Mouse (Mus musculus) neural tube, embryonic 15.5 days (tissue): ENCODE results near the gene Camta1. TPM values are rescaled to one million over a fixed set of nuclear protein-coding genes. Genes with fewer than 3 reads are reported as not detected.

ENCODE experiments used
- ATAC-seq: fragments of 200-750 bp; cut with Nextera tagmentation; 2 replicates; pipeline ENCODE4 v1.8.0; 2017; ENCODE audit warnings: mild to moderate bottlenecking, moderate TSS enrichment, moderate library complexity; ENCODE audit not compliant: low FRiP score
- H3K27ac ChIP-seq: fragments of 300-500 bp; sonication (generic); replicated peaks from 2 replicates; pipeline ENCODE4 v1.5.1; 2015; ENCODE audit warnings: mild to moderate bottlenecking, inconsistent platforms
- H3K27me3 ChIP-seq: fragments of 300-500 bp; sonication (generic); replicated peaks from 2 replicates; pipeline ENCODE4 v1.6.1; 2015; ENCODE audit warnings: inconsistent platforms
- H3K36me3 ChIP-seq: fragments of 300-500 bp; sonication (generic); 2 replicates; pipeline ENCODE4 v1.6.1; 2015; ENCODE audit warnings: inconsistent platforms
- H3K4me1 ChIP-seq: fragments of 300-500 bp; sonication (generic); 2 replicates; pipeline ENCODE4 v1.6.1; 2015; ENCODE audit warnings: inconsistent platforms
- H3K4me2 ChIP-seq: fragments of 300-500 bp; sonication (generic); 2 replicates; pipeline ENCODE4 v1.6.1; 2015; ENCODE audit warnings: inconsistent platforms, mild to moderate bottlenecking, moderate library complexity
- H3K4me3 ChIP-seq: fragments of 300-500 bp; sonication (generic); replicated peaks from 2 replicates; pipeline ENCODE4 v1.5.1; 2015; ENCODE audit warnings: mild to moderate bottlenecking, inconsistent platforms
- H3K9ac ChIP-seq: fragments of 300-500 bp; sonication (generic); replicated peaks from 2 replicates; pipeline ENCODE4 v1.6.1; 2015; ENCODE audit warnings: mild to moderate bottlenecking, inconsistent platforms
- H3K9me3 ChIP-seq: fragments of 300-500 bp; sonication (generic); replicated peaks from 2 replicates; pipeline ENCODE4 v1.6.1; 2016; ENCODE audit warnings: inconsistent platforms
- WGBS: fragments of 180-500 bp; shearing (Covaris S2); methylation state at CpG from one replicate; pipeline ENCODE4 v1.1.7; 2015; ENCODE audit warnings: mixed read lengths; 5-methylcytosine and 5-hydroxymethylcytosine counted together
- polyA plus RNA-seq: library from polyadenylated mRNA; unstranded; fragments of >200 nt; fragmentation: Nextera tagmentation; extraction: Ambion mirVana; gene quantifications from 2 replicates; pipeline ENCODE4 v1.2.1, GENCODE M21; 2015

Gene Camta1
- polyA plus RNA-seq, 1 experiment from 2014 or later = 161 TPM

DNA sequence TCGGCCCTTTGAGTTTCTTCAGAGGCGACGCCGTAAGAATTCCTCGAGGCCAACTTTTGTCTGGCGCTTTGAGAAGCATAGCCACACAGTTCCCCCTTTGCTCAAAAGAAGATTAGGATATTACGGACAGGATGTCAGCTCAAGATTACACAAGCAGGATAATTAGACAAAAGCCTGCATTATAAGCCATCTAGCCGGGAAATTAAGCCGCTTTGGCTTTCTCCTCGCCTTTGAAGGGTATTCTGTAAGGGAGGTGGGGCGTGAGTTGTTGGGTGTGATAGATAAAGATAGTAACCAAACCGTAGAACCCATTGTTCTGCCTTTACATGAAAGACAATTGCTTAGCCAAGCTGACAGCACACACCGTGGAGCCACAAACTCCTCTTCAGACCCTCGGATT is 579.6 kb downstream of the Camta1 start:
- H3K27me3 ChIP-seq = no peaks in the 10 kb centered on the region
- H3K4me2 ChIP-seq = no peak overlapping the region
- no peaks in the 10 kb centered on the region for H3K36me3 ChIP-seq
- ATAC-seq = no peak
- 53% methylated on average over 14 of the region's 14 CpGs for whole genome bisulfite sequencing
- H3K27ac ChIP-seq = peak overlapping the region; percentile 41; the same call in 1 of the 2 replicates
- no peak overlapping the region for H3K9ac ChIP-seq
- H3K4me1 ChIP-seq = peaks cover 31% of the 10 kb centered on the region; the same call in 1 of the 2 replicates
- no peaks in the 10 kb centered on the region for H3K9me3 ChIP-seq
- no peak overlapping the region for H3K4me3 ChIP-seq

GRCm38 (mm10) chr4:151275292-151275691 is 586.4 kb downstream of the Camta1 start:
- peak; percentile 62; the same call in 1 of the 2 replicates for ATAC-seq
- Histone ChIP-seq H3K27ac (peak overlapping the region; percentile 68), H3K4me3 (no peak overlapping the region), H3K9ac (no peak overlapping the region), H3K9me3 (no peaks in the 10 kb centered on the region), H3K4me1 (peaks cover 29% of the 10 kb centered on the region), H3K36me3 (no peaks in the 10 kb centered on the region), H3K4me2 (no peak overlapping the region), H3K27me3 (no peaks in the 10 kb centered on the region)
- 41% methylated on average over 13 of the region's 13 CpGs for WGBS

DNA sequence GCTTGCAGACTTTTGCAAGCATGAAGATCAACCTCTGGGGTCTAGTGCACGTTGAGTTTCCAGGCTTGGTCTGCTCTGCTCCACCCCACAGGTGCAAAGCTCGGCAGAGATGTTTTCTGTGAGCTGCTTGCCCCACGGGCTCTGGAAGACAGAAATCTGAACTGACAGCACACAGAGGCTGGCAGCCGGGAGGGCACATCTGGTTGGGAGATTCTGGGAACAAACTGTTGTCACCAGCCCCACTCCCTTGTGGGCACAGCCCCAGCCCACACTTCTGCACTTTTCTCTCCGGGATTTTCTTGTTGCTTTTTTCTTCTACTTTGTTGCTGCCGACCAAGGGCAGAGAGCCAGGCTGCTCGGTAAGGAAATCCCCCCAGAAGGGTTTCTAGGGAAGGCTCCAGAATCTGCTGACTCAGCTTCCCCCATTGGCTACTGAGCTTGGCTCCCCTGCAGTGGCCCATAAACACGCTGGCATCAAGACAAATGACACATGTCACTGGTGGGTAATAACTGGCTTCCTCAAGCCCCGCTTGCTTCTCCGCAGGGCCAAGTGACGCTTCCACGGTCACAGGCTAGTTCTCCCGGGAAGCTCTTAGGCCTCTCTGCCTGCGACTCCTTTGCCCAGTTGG is 597.8 kb downstream of the Camta1 start:
- peak overlapping the region; percentile 48 for H3K27ac ChIP-seq
- 24% methylated on average over 14 of the region's 14 CpGs for WGBS
- ATAC-seq = no peak

GRCm38 (mm10) chr4:151263052-151263451 is 598.6 kb downstream of the Camta1 start:
- no peaks in the 10 kb centered on the region for H3K9me3 ChIP-seq
- no peaks in the 10 kb centered on the region for H3K27me3 ChIP-seq
- WGBS = 56% methylated on average over 7 of the region's 7 CpGs
- 0 out of 2 replicates have a peak overlapping the region, but pooled peaks have one; percentile 5 for H3K9ac ChIP-seq
- peaks cover 30% of the 10 kb centered on the region for H3K4me1 ChIP-seq
- no peak overlapping the region for H3K4me2 ChIP-seq
- no peak for ATAC-seq
- peak overlapping the region; percentile 48 for H3K27ac ChIP-seq
- no peaks in the 10 kb centered on the region for H3K36me3 ChIP-seq
- H3K4me3 ChIP-seq = no peak overlapping the region

More for the DNA sequence above, 597.8 kb downstream of the Camta1 start:
- Histone ChIP-seq H3K4me2 (no peak overlapping the region), H3K27me3 (no peaks in the 10 kb centered on the region), H3K9ac (no peak overlapping the region), H3K4me1 (peaks cover 33% of the 10 kb centered on the region), H3K9me3 (no peaks in the 10 kb centered on the region), H3K36me3 (no peaks in the 10 kb centered on the region), H3K4me3 (no peak overlapping the region)

DNA sequence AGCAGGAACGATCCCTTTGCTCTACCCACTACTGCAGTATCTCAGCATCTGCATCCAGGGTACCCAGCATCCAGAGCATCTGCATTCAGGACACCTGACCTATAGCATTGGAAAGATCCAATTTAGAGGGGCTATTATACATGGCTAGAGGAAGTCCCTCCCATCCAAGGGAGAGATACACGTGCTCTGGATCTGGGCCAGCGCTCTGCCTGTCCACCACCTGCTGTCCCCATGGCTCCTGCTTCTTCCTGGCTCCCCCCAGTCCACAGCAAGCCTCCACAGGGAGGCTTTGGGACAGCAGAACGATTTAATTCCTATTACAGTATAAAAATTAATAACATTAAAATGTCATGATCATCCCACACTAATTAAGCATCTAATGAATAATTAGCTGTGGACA is 605.1 kb downstream of the Camta1 start:
- 53% methylated on average over 4 of the region's 4 CpGs for WGBS
- H3K4me2 ChIP-seq = no peak overlapping the region
- no peaks in the 10 kb centered on the region for H3K36me3 ChIP-seq
- ATAC-seq = 0 out of 2 replicates have a peak, but pooled peaks have one; percentile 30
- H3K9me3 ChIP-seq = no peaks in the 10 kb centered on the region
- H3K27me3 ChIP-seq = no peaks in the 10 kb centered on the region
- no peak overlapping the region for H3K9ac ChIP-seq
- peaks cover 6% of the 10 kb centered on the region; the same call in 1 of the 2 replicates for H3K4me1 ChIP-seq
- H3K4me3 ChIP-seq = no peak overlapping the region
- no peak overlapping the region; the same call in 1 of the 2 replicates for H3K27ac ChIP-seq

GRCm38 (mm10) chr4:151250824-151251223 is 610.9 kb downstream of the Camta1 start:
- H3K4me1 ChIP-seq = no peaks in the 10 kb centered on the region
- no peak overlapping the region for H3K9ac ChIP-seq
- no peaks in the 10 kb centered on the region for H3K36me3 ChIP-seq
- 90% methylated on average over 6 of the region's 6 CpGs for WGBS
- no peak overlapping the region for H3K4me2 ChIP-seq
- no peaks in the 10 kb centered on the region for H3K9me3 ChIP-seq
- no peak overlapping the region for H3K27ac ChIP-seq
- no peak overlapping the region for H3K4me3 ChIP-seq
- H3K27me3 ChIP-seq = no peaks in the 10 kb centered on the region
- ATAC-seq = no peak

DNA sequence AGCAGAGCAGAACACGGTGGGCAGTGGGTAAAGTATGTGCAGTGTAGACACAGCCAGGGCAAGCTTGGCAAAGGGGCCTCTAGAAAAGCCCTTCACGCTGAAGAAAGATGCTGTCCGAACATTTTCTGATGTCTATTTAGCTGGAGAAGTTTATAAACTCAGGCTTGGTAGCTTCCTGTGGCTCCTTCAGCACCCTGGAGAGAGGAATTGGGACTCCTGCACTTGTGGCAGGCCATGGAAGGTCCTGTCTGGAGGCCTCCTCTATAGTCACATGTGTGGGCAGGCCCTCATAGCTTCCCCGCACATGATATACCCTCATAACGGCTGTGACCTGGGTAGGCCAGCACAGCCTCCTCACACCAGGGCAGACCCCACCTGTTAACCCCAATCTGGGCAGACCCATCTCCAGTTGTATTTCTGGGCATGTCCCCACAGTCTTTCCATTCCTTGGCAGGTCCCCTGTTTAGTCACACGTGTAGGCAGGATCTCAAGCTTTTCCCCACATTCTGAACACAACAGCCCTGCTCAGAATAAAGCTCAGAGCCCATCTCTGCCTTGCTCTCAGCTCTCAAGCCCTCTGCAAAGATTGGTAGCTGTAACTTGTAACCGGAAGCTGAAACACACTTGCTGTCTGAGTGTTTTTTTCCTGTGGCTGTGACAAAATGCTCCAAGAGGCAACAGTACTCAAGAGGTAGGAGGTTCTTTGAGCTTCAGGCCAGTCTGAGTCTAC is 616.4 kb downstream of the Camta1 start:
- WGBS = 50% methylated on average over 7 of the region's 7 CpGs
- Histone ChIP-seq H3K9ac (no peak overlapping the region), H3K27ac (no peak overlapping the region), H3K4me1 (peaks cover 41% of the 10 kb centered on the region), H3K27me3 (no peaks in the 10 kb centered on the region), H3K36me3 (no peaks in the 10 kb centered on the region), H3K4me2 (no peak overlapping the region), H3K9me3 (no peaks in the 10 kb centered on the region), H3K4me3 (no peak overlapping the region)
- ATAC-seq = no peak

GRCm38 (mm10) chr4:151243445-151243844 is 618.2 kb downstream of the Camta1 start:
- H3K27me3 ChIP-seq = no peaks in the 10 kb centered on the region
- peaks cover 41% of the 10 kb centered on the region for H3K4me1 ChIP-seq
- no peaks in the 10 kb centered on the region for H3K9me3 ChIP-seq
- no peak for ATAC-seq
- 60% methylated on average over 9 of the region's 9 CpGs for WGBS
- no peak overlapping the region for H3K4me3 ChIP-seq
- H3K4me2 ChIP-seq = no peak overlapping the region
- H3K36me3 ChIP-seq = no peaks in the 10 kb centered on the region
- H3K27ac ChIP-seq = peak overlapping the region; percentile 24; the same call in 1 of the 2 replicates
- H3K9ac ChIP-seq = no peak overlapping the region

DNA sequence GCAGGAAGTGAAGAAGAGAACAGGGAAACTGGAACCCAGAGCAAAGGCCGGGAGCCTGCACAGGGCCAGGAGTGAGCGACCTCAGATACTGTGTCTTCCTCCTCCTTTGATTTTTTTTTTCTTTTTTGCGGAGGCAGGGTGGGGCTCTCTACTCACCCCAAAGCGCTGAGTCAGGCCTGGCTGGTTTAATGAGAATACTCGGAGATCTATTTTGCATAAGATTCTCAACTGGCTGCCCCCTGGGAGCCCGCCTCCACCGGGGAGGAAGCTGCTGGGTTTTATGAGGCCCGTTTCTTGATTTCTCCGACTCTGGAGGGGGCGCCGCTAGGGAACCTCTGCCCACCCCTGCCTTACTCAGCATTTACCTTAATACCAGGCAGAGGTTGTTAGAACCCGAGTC is 618.9 kb downstream of the Camta1 start:
- Histone ChIP-seq H3K9ac (no peak overlapping the region), H3K36me3 (no peaks in the 10 kb centered on the region), H3K9me3 (no peaks in the 10 kb centered on the region), H3K27me3 (no peaks in the 10 kb centered on the region), H3K4me2 (no peak overlapping the region), H3K4me3 (no peak overlapping the region), H3K4me1 (peaks cover 41% of the 10 kb centered on the region), H3K27ac (peak overlapping the region; percentile 24)
- WGBS = 13% methylated on average over 12 of the region's 12 CpGs
- no peak for ATAC-seq

DNA sequence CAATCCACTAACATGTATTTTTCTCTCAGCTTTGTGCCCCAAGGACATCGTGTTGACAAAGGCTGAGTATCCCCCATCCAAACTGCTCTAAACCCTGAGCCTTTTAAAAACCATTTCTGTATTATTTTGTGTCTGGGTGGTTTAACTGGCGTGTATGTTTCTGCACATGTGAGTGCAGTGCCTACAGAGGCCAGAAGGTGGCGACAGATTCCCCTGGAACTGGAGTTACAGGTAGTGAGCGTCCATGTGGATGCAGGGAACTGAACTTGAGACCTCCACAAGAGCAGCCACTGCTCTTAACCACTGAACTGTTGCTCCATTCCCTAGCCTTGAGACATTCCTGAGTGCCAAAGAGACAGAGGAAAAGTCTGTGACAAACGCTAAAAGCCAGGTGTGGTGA is 621.2 kb downstream of the Camta1 start:
- WGBS = 87% methylated on average over 5 of the region's 5 CpGs
- H3K4me2 ChIP-seq = no peak overlapping the region
- no peak overlapping the region for H3K27ac ChIP-seq
- H3K9ac ChIP-seq = no peak overlapping the region
- H3K9me3 ChIP-seq = no peaks in the 10 kb centered on the region
- H3K4me3 ChIP-seq = no peak overlapping the region
- H3K36me3 ChIP-seq = no peaks in the 10 kb centered on the region
- peaks cover 41% of the 10 kb centered on the region for H3K4me1 ChIP-seq
- ATAC-seq = no peak
- no peaks in the 10 kb centered on the region for H3K27me3 ChIP-seq

DNA sequence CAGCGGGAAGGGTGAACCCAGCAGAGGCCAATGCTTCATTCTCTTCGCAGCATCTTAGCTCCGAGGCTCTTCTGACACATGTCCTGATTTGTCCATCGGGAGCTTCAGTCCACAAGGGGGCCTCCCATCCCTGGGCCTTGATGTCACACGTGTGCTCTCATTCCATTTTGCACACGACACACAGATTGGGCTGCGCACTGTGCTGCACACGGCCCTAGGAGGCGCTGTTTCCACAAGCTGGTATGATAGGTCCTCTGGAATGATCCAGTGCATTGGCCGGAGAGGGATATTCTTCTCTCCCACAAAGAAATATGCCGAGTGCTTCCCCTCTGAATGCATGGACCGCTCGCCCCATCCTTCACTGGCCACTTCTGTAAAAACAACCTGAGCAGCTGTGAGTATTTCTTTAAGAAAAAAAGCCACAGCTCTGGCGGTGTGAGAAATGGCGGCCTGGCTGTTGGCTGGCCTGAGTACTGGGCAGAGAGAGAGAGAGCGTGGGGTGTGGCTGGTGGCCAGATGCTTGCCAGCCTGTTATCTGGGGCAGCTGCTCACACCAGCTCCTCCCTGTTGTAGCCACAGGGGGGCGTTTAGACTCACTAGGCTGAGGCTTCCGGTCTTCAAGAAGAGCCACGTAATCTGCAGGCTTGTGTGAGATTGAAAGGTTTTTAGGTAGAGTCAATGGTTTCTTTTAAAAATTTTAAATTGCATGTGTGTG is 622.5 kb downstream of the Camta1 start:
- H3K27me3 ChIP-seq = no peaks in the 10 kb centered on the region
- 0 out of 2 replicates have a peak, but pooled peaks have one; percentile 29 for ATAC-seq
- H3K4me2 ChIP-seq = no peak overlapping the region
- H3K36me3 ChIP-seq = no peaks in the 10 kb centered on the region
- no peak overlapping the region for H3K27ac ChIP-seq
- peaks cover 29% of the 10 kb centered on the region for H3K4me1 ChIP-seq
- H3K9ac ChIP-seq = no peak overlapping the region
- no peaks in the 10 kb centered on the region for H3K9me3 ChIP-seq
- H3K4me3 ChIP-seq = no peak overlapping the region
- WGBS = 77% methylated on average over 19 of the region's 19 CpGs
